Mouse (Mus musculus) heart, embryonic 11.5 days (tissue): Measurements from ENCODE around the gene Dapk1. TPM values are rescaled to one million over a fixed set of nuclear protein-coding genes. Genes with fewer than 3 reads are reported as not detected.

ENCODE experiments used
- ATAC-seq: fragments of 200-750 bp; cut with Nextera tagmentation; replicated peaks from 2 replicates; pipeline ENCODE4 v1.8.0; 2017; ENCODE audit warnings: moderate library complexity; ENCODE audit not compliant: insufficient number of reproducible peaks, low FRiP score, low TSS enrichment
- H3K27ac ChIP-seq: fragments of 300-500 bp; sonication (generic); 2 replicates; pipeline ENCODE4 v1.5.1; 2014; ENCODE audit warnings: mild to moderate bottlenecking, low read depth, low read length
- H3K27me3 ChIP-seq: fragments of 300-500 bp; sonication (generic); 2 replicates; pipeline ENCODE4 v1.6.1; 2014; ENCODE audit warnings: mild to moderate bottlenecking, low read length, mixed read lengths; ENCODE audit not compliant: control insufficient read depth, insufficient read depth
- H3K36me3 ChIP-seq: fragments of 300-500 bp; sonication (generic); 2 replicates; pipeline ENCODE4 v1.6.1; 2014; ENCODE audit warnings: mild to moderate bottlenecking, low read length, moderate library complexity, mixed read lengths; ENCODE audit not compliant: control insufficient read depth, insufficient read depth
- H3K4me1 ChIP-seq: fragments of 300-500 bp; sonication (generic); 2 replicates; pipeline ENCODE4 v1.6.1; 2014; ENCODE audit warnings: low read length; ENCODE audit not compliant: control insufficient read depth, insufficient read depth
- H3K4me2 ChIP-seq: fragments of 300-500 bp; sonication (generic); 2 replicates; pipeline ENCODE4 v1.6.1; 2014; ENCODE audit warnings: mild to moderate bottlenecking, moderate library complexity
- H3K4me3 ChIP-seq: fragments of 300-500 bp; sonication (generic); 2 replicates; pipeline ENCODE4 v1.5.1; 2014; ENCODE audit warnings: low read depth, low read length
- H3K9ac ChIP-seq: fragments of 300-500 bp; sonication (generic); 2 replicates; pipeline ENCODE4 v1.6.1; 2014; ENCODE audit warnings: mild to moderate bottlenecking, low read depth, low read length, moderate library complexity
- H3K9me3 ChIP-seq: fragments of 300-500 bp; sonication (generic); replicated peaks from 2 replicates; pipeline ENCODE4 v1.6.1; 2016; ENCODE audit warnings: low read length; ENCODE audit not compliant: control insufficient read depth
- WGBS: fragments of 180-500 bp; shearing (Covaris S2); extraction: QIAGEN DNeasy Blood & Tissue Kit; methylation state at CpG from one replicate; pipeline ENCODE4 v1.1.7; 2014; ENCODE audit not compliant: insufficient replicate concordance; 5-methylcytosine and 5-hydroxymethylcytosine counted together
- polyA plus RNA-seq: library from polyadenylated mRNA; unstranded; fragments of >200 nt; fragmentation: Nextera tagmentation; extraction: Ambion mirVana; gene quantifications from 2 replicates; pipeline ENCODE4 v1.2.1, GENCODE M21; 2014

The Dapk1 gene
- polyA plus RNA-seq, 1 experiment from 2014 or later, result 9.8 TPM

DNA sequence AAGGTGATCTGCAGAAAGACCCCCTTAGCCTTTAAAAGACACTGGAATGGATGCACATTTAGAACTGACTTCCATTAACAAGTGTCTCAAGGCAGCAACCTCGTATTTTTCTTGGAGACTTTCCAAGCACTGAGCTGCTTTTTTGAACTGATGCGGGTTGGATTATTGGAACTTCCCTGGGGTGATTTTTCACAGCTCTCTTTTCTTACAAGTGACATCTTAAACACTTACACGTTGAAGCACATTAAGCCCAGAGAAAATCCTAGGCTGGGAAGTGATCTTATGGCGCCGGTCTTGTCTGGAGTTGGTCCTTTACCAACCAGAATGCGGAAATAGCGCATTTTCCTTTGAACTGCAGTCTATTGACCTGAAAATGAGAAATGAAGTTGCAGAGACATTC, 23.8 kb downstream of the Dapk1 start:
- WGBS, result 74% methylated on average over 7 of the region's 7 CpGs
- no peaks in the 10 kb centered on the region for H3K27me3 ChIP-seq
- ATAC-seq, result no peak
- no peak overlapping the region for H3K4me2 ChIP-seq
- H3K4me3 ChIP-seq, result no peak overlapping the region
- no peaks in the 10 kb centered on the region for H3K36me3 ChIP-seq
- no peak overlapping the region for H3K9ac ChIP-seq
- H3K4me1 ChIP-seq, result peaks cover 14% of the 10 kb centered on the region
- H3K9me3 ChIP-seq, result no peaks in the 10 kb centered on the region
- H3K27ac ChIP-seq, result no peak overlapping the region

DNA sequence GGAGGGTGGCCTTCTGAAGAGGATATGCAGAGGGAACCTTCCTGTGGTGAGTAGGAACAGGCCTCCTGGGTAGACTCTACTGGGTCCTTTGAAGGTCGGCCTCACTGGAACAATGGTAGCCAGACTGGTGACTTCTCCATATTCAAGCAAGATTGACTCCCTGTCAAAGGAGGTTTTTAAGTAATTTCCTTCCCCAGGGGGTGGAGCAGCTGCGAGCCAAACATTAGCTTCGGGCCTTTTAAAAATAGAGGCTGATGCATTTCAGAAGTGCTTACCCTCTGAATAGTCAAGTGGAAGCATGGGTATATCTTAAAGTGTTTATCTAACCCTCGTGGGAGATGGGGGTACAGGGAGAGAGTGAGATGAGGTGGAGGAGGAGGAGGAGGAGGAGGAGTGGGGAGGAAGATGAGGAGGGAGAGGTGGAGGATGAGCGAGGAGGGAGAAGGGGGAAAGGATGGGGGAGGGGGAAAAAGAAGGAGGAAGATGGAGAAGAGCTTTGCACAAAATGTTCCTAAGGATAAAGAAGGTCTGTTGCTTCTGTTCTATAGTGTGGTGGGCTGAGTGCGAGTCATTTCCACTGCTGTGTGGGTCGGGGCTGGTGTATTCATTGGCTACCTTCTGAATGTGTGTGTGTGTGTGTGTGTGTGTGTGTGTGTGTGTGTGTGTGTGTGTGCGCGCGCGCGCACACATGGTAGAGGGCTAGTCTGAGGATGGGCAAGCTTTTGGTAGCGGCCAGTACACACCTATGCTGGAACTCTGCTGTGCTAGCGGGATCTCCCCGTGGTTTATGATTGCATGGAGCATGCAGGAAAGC, 26.3 kb downstream of the Dapk1 start:
- no peak overlapping the region for H3K27ac ChIP-seq
- H3K4me3 ChIP-seq, result no peak overlapping the region
- peaks cover 6% of the 10 kb centered on the region for H3K4me1 ChIP-seq

DNA sequence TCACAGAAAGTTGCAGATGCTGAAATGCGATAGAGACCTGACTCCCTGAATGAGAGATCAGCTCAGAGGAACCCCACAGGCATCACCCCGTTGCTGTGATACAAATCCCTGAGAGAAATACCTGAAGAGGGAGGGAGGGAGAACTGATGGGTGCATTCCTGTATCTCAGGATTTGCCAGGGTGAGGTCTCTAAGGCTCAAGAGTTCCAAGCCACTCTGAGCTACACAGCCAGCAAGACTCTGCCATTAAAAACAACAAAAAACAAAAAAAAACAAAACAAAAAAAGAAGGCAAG, 26.9 kb downstream of the Dapk1 start:
- Histone ChIP-seq H3K9me3 (no peaks in the 10 kb centered on the region), H3K4me3 (no peak overlapping the region)
- 17% methylated on average over 2 of the region's 2 CpGs for WGBS

More for the DNA sequence above, 26.3 kb downstream of the Dapk1 start:
- H3K9ac ChIP-seq, result no peak overlapping the region
- no peak for ATAC-seq
- no peaks in the 10 kb centered on the region for H3K36me3 ChIP-seq
- H3K4me2 ChIP-seq, result no peak overlapping the region
- no peaks in the 10 kb centered on the region for H3K9me3 ChIP-seq
- no peaks in the 10 kb centered on the region for H3K27me3 ChIP-seq
- 33% methylated on average over 15 of the region's 15 CpGs for WGBS

DNA sequence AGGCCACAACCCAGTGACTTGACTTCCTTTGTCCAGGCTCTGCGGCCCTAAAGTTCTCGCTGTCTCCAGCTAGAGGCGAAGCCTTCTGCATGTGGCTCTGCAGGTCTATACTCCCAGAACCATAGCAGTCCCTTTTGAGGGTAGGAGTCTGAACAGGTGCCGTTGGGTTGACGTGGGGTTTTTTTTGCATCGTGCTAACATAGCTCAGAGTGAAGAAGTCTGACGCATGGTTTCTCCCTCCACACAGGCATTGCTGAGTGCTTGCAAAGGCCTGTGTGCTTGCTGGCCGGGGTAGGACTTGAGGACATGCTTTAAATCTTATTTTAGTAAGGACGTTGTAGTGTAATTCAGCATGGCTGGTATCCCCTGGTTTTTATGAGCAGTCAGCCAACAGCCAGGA, 27.7 kb downstream of the Dapk1 start:
- Histone ChIP-seq H3K9me3 (no peaks in the 10 kb centered on the region), H3K4me3 (no peak overlapping the region), H3K27ac (no peak overlapping the region), H3K4me2 (no peak overlapping the region), H3K4me1 (peaks cover 6% of the 10 kb centered on the region), H3K9ac (no peak overlapping the region), H3K36me3 (no peaks in the 10 kb centered on the region), H3K27me3 (no peaks in the 10 kb centered on the region)
- ATAC-seq, result no peak
- WGBS, result 85% methylated on average over 9 of the region's 9 CpGs

More for the DNA sequence above, 26.9 kb downstream of the Dapk1 start:
- Histone ChIP-seq H3K27ac (no peak overlapping the region), H3K9ac (no peak overlapping the region), H3K4me1 (peaks cover 6% of the 10 kb centered on the region), H3K27me3 (no peaks in the 10 kb centered on the region), H3K36me3 (no peaks in the 10 kb centered on the region), H3K4me2 (no peak overlapping the region)
- ATAC-seq, result no peak

DNA sequence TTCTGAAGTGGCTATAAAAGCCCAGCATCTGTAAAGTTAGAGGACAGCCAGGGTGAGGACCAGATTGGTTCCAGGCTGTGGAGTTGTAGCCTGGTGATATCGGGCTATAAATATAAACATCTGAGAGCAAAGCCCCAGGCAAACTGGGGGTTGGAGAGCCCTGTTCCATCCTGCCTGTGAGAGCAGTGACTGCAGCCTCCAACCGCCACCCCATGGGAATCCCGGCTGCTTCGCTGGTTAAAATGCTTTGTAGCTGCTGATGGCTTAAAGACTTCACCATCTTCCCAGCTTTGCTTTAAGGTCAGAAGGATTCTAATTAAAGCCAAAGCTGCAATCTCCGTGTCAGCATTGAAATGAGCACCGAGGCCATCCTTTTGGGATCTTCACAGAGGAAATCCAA, 32.2 kb downstream of the Dapk1 start:
- no peaks in the 10 kb centered on the region for H3K36me3 ChIP-seq
- H3K4me2 ChIP-seq, result no peak overlapping the region; the same call in 1 of the 2 replicates
- H3K9ac ChIP-seq, result 0 out of 2 replicates have a peak overlapping the region, but pooled peaks have one; percentile 12
- no peak overlapping the region for H3K4me3 ChIP-seq
- no peak for ATAC-seq
- H3K4me1 ChIP-seq, result no peaks in the 10 kb centered on the region
- no peaks in the 10 kb centered on the region for H3K9me3 ChIP-seq
- H3K27ac ChIP-seq, result no peak overlapping the region
- 55% methylated on average over 6 of the region's 6 CpGs for WGBS
- H3K27me3 ChIP-seq, result no peaks in the 10 kb centered on the region

DNA sequence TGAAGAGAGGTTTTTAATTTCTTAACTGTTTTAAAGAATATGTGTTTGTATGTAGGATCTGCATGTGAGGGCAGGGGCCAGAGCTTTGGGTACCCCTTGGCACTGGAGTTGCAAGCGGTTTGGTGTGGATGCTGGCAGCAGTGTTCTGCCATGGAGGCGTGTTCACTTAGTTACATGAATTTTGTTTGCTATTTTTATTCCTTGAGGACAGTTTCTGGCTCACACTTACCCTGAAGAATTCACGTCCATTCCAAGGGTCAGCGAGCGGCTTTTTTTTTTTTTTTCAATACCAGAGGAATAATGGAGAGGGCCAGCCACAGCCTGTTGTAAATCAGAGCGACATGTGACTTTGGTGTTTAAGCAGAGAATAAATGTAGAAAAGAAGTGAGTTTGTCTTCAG, 33.9 kb downstream of the Dapk1 start:
- 74% methylated on average over 6 of the region's 6 CpGs for WGBS
- Histone ChIP-seq H3K36me3 (no peaks in the 10 kb centered on the region), H3K27ac (no peak overlapping the region), H3K4me2 (no peak overlapping the region), H3K4me3 (no peak overlapping the region), H3K9ac (no peak overlapping the region), H3K9me3 (no peaks in the 10 kb centered on the region), H3K27me3 (no peaks in the 10 kb centered on the region), H3K4me1 (no peaks in the 10 kb centered on the region)
- ATAC-seq, result no peak

DNA sequence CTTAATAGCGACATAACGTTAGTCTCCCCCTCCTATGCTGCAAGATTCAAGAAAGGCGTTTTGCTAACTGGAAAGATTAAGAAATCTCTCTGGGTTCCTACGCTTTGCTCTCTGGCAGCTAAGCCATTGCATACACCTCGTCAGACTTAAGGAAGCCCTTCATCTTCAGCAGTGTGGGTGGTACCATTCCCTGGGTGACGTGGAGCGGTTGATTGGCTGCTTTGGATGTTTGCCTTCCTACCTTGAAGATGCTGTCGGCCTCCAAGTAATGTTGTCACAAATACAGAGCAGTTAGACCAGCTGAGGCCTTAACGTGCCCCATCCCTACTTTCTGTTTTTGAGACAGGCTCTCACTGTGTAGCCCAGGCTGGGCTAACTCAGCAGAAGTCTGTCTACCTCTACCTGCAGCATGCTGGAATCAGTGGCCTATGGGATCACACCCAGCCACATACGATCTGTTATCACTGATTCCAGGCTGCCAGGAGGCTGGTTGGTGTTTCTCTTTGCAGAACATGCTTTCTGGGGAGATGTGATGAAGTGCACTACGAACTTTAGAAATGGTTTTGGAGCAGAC, 37.8 kb downstream of the Dapk1 start:
- H3K4me2 ChIP-seq, result no peak overlapping the region
- no peaks in the 10 kb centered on the region for H3K27me3 ChIP-seq
- H3K4me3 ChIP-seq, result no peak overlapping the region
- WGBS, result 78% methylated on average over 11 of the region's 11 CpGs
- H3K9ac ChIP-seq, result no peak overlapping the region
- no peaks in the 10 kb centered on the region for H3K36me3 ChIP-seq
- no peak for ATAC-seq
- H3K4me1 ChIP-seq, result 0 out of 2 replicates have a peak, but pooled peaks cover 5% of the 10 kb centered on the region
- H3K9me3 ChIP-seq, result no peaks in the 10 kb centered on the region
- 0 out of 2 replicates have a peak overlapping the region, but pooled peaks have one; percentile 5 for H3K27ac ChIP-seq

DNA sequence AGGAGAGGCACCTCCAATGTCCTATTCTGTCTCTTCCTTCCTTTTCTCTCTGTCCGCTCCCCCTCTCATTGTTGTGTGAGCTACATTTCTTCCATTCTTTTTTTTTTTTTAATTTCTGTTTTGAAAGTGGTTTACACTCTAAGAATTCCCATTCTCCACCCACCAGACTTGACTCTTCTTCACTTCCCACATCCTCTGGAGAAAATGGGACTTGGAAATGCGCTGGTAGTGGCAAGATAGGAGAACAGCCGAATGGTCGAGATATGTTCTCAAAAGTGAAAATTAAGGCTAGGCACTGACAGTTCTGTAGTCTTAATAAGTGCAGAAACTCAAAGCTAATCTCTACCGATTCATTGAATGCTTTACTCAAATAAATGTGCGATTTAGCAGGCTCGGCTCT, 38.7 kb downstream of the Dapk1 start:
- H3K36me3 ChIP-seq, result no peaks in the 10 kb centered on the region
- ATAC-seq, result no peak
- WGBS, result 89% methylated on average over 7 of the region's 7 CpGs
- H3K4me3 ChIP-seq, result no peak overlapping the region
- no peaks in the 10 kb centered on the region for H3K9me3 ChIP-seq
- no peak overlapping the region for H3K4me2 ChIP-seq
- H3K27me3 ChIP-seq, result no peaks in the 10 kb centered on the region
- no peak overlapping the region for H3K27ac ChIP-seq
- 0 out of 2 replicates have a peak, but pooled peaks cover 5% of the 10 kb centered on the region for H3K4me1 ChIP-seq
- H3K9ac ChIP-seq, result no peak overlapping the region
